Mouse (Mus musculus): Measurements from ENCODE around the gene Abhd17c. TPM values are rescaled to one million over a fixed set of nuclear protein-coding genes. Genes with fewer than 3 reads are reported as not detected.
"Not testable (repeated sequence)": the region's sequence is repeated elsewhere in the genome, so short reads cannot be mapped to it uniquely, and the experiment has no call there.

Abhd17c gene
- polyA plus RNA-seq (2016; fragmentation: Nextera tagmentation; extraction: Ambion mirVana): 52.9 and 74.1 TPM in 2 replicates

DNA sequence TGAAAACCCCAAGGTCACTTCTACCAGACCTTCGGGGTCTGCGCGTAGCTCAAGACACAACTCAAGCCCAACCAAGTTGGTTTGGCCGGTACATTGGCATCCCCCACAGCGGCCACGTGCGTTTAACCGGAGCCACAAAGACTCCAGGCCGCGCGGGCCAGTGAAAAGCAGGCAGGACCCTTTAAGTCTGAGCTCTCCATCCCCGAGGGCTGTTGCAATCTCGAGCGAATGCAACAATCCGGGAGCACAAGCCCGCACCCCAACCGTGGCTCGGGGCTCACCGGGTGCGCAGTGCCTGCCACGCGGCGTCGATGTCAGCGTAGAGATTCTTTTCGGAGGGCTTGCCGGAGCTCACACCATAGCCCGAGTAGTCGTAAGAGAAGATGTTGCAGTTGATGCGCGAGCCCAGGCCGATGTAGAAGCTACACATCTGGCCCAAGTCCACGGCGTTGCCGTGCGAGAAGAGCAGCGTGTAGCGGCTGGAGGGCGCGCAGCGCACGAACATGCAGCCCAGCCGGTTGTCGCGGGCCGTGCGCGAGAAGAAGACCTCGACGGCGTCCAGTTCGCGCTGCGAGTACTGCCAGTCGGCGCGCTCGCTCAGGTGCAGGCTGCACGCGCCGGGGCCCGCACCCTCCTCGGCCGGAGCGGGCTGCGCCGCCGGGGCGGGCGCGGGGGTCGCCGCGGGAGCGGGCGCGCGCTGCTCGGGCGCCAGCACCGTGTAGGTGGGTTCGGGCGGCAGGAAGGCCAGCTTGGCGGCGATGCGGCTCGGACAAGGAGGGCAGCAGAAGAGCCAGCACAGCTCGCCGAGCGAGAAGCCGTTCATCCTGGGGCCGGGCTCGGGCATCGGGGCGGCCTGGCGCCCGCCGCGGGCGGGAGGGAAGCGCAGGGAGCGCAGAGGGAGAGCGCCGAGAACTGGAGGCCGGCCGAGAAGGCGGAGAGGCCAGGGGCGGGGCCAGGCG is at the start of gene Abhd17c:
Gene Abhd17c, minus strand, starts transcription at position 893 of the 959 bp plus-strand sequence.
- Histone ChIP-seq H3K27ac (peak within 1 kb of the TSS; percentile 93), H3K4me3 (replicated peaks) (peak within 1 kb of the TSS; percentile 91), H3K4me1 (replicated peaks) (peaks cover 20% of the 10 kb centered on the region), H3K4me2 (peak within 1 kb of the TSS; percentile 93), H3K36me3 (0 out of 2 replicates have a peak, but pooled peaks cover 7% of the 10 kb centered on the region), H3K9me3 (no peaks in the 10 kb centered on the region), H3K27me3 (no peaks in the 10 kb centered on the region), H3K9ac (replicated peaks) (peak within 1 kb of the TSS; percentile 94)
- ATAC-seq (ENCODE audit: insufficient number of reproducible peaks, insufficient read depth, low FRiP score, low TSS enrichment, low read depth): peak; percentile 49
- WGBS: 1% methylated on average over 96 of the region's 109 CpGs

DNA sequence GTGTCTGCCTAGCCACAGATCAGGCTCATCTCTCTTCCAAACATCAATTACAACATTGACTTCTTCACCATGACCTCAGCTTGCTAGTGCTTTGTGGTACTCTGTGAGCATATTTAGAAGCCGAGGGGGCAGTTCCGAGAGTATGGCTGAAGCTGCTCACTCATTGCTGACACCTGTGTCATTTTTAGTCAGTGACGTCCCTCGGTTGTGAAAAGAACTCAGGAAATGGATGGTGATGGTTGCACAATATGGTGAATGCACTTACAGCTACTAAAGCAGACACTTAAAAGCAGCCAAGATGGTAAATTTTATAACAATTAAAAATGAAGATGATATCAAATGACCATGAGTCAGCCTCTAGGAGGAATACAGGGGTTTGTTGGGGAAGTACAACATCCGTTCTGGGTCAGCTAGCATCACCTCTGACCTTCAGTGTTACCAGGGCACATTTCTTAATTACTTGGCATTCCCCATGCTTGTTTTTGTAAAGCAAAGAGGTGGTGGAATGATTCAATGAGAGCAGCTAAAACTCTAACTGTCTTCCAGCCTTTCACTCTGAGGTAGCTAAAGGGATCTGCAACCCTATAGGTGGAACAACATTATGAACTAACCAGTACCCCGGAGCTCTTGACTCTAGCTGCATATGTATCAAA is 45.6 kb upstream of the Abhd17c start:
- H3K36me3 ChIP-seq: no peaks in the 10 kb centered on the region
- no peaks in the 10 kb centered on the region for H3K9me3 ChIP-seq
- no peak for ATAC-seq (ENCODE audit: insufficient number of reproducible peaks, insufficient read depth, low FRiP score, low TSS enrichment, low read depth)
- H3K4me1 ChIP-seq (replicated peaks): no peaks in the 10 kb centered on the region
- 79% methylated on average over 6 of the region's 6 CpGs for WGBS
- H3K27ac ChIP-seq: no peak overlapping the region
- no peak overlapping the region for H3K4me3 ChIP-seq (replicated peaks)
- no peak overlapping the region for H3K4me2 ChIP-seq
- no peak overlapping the region for H3K9ac ChIP-seq (replicated peaks)
- H3K27me3 ChIP-seq: no peaks in the 10 kb centered on the region

DNA sequence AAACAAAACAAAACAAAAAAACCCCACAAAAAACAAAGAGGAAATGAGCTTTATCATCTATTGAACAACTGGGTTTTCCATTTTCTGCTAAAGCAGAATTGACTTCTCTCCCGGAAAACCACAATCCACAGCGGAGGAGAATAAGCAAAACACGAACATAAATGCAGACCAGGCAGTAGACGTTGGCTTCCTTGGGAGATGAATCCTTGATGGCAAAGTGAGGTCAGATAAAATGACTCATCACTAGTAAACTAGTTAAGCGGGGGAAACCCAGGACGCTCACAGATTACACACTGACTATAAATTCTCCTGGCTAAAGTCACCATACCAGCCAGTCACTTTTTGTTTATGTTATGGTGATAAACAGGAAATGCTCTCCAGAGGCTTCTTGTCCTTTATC is 44.5 kb upstream of the Abhd17c start:
- Histone ChIP-seq H3K27ac (no peak overlapping the region), H3K4me3 (replicated peaks) (no peak overlapping the region), H3K4me1 (replicated peaks) (no peaks in the 10 kb centered on the region), H3K9ac (replicated peaks) (no peak overlapping the region), H3K4me2 (no peak overlapping the region), H3K36me3 (no peaks in the 10 kb centered on the region), H3K27me3 (no peaks in the 10 kb centered on the region), H3K9me3 (no peaks in the 10 kb centered on the region)
- ATAC-seq (ENCODE audit: insufficient number of reproducible peaks, insufficient read depth, low FRiP score, low TSS enrichment, low read depth): no peak
- 82% methylated on average over 6 of the region's 6 CpGs for WGBS

DNA sequence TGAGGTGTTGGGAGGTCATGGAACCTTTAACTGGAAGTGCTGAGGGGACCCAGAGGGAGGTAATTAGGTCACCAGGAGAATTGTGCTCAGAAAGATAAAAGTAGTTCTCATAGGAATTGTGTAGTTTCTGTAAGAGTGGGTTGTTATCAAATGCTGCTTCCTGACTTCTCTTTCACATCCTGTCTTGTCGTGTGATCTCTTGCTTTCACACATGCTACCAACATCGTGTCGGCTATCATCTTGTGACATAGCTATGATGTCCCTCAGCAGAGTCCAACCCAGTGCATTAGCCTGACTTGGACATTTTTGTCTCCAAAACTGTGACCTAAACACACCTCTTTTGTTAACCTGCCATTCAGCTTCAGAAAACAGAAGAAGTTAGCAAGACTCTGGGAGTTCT is 40.6 kb upstream of the Abhd17c start:
- no peak for ATAC-seq (ENCODE audit: insufficient number of reproducible peaks, insufficient read depth, low FRiP score, low TSS enrichment, low read depth)
- H3K4me1 ChIP-seq (replicated peaks): no peaks in the 10 kb centered on the region
- no peak overlapping the region for H3K4me3 ChIP-seq (replicated peaks)
- 90% methylated on average over 3 of the region's 3 CpGs for WGBS
- no peak overlapping the region for H3K4me2 ChIP-seq
- no peaks in the 10 kb centered on the region for H3K27me3 ChIP-seq
- H3K9ac ChIP-seq (replicated peaks): no peak overlapping the region
- H3K27ac ChIP-seq: no peak overlapping the region
- H3K36me3 ChIP-seq: no peaks in the 10 kb centered on the region
- H3K9me3 ChIP-seq: no peaks in the 10 kb centered on the region

DNA sequence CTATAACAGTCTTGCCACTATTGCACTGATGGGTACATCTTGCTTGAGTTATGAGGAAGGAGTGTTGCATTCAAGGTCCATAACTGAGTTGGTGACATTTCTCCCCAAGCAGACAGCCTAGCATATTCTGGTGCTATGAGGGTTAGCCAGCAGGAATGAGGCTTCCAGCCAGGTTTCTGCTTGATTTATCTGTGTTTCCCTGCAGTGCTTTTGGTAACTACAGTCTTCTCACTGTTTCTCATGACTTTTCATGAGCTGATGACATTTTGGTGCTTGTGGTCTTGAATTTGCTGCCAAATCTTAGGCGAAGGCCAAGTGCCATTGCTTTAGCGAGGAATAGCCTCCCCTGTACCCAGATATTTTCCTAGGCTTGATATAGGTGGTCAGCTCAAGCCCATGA is 39.8 kb upstream of the Abhd17c start:
- Histone ChIP-seq H3K9ac (replicated peaks) (no peak overlapping the region), H3K36me3 (no peaks in the 10 kb centered on the region), H3K27me3 (no peaks in the 10 kb centered on the region), H3K4me2 (no peak overlapping the region), H3K9me3 (no peaks in the 10 kb centered on the region), H3K27ac (no peak overlapping the region), H3K4me1 (replicated peaks) (no peaks in the 10 kb centered on the region), H3K4me3 (replicated peaks) (no peak overlapping the region)
- ATAC-seq (ENCODE audit: insufficient number of reproducible peaks, insufficient read depth, low FRiP score, low TSS enrichment, low read depth): no peak
- WGBS: 93% methylated on average over 2 of the region's 2 CpGs

DNA sequence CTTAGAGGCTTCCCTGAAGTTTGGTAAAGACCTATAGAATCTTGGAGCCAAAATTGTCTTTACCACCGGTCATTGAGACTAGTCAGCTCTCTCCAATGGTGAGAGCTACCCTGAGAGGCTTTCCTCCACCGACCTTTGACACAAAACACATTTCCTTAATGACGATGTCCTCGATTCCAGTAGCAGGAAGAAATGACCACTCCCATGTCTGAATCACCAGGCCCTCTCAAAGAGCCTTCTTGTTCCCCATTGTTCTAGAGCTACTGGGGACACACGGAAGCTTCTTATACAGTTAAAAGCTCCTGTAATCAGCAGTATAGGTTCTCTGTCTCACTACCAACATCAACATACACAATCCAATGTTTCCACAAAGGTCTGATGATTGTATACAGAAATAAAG is 36.5 kb upstream of the Abhd17c start:
- 75% methylated on average over 5 of the region's 5 CpGs for WGBS
- Histone ChIP-seq H3K27ac (no peak overlapping the region), H3K4me2 (no peak overlapping the region), H3K9ac (replicated peaks) (no peak overlapping the region), H3K4me1 (replicated peaks) (no peaks in the 10 kb centered on the region), H3K9me3 (no peaks in the 10 kb centered on the region), H3K36me3 (no peaks in the 10 kb centered on the region), H3K27me3 (no peaks in the 10 kb centered on the region), H3K4me3 (replicated peaks) (no peak overlapping the region)
- ATAC-seq (ENCODE audit: insufficient number of reproducible peaks, insufficient read depth, low FRiP score, low TSS enrichment, low read depth): no peak

DNA sequence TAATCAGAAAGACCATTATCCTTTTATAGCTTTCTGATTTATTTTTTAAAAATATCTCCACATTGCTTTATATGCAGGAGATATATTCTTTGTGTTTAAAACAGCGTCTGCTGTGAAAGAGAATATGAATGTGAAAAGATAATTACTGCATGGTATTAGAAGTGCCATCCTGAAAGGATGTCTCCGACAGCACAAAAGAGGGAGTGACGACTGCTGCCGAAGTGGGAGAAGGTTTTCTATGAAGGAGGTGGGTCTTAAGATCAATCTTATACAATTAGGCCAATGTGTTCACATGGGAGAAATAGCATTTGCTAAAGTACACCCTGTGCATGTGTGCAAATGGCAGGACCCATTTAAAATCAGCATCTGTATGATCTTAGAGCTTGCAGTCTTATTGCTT is 33.5 kb upstream of the Abhd17c start:
- Histone ChIP-seq H3K9me3 (no peaks in the 10 kb centered on the region), H3K4me3 (replicated peaks) (no peak overlapping the region), H3K9ac (replicated peaks) (no peak overlapping the region), H3K27ac (no peak overlapping the region), H3K4me2 (no peak overlapping the region), H3K36me3 (no peaks in the 10 kb centered on the region), H3K27me3 (no peaks in the 10 kb centered on the region), H3K4me1 (replicated peaks) (no peaks in the 10 kb centered on the region)
- WGBS: 85% methylated on average over 4 of the region's 4 CpGs
- ATAC-seq (ENCODE audit: insufficient number of reproducible peaks, insufficient read depth, low FRiP score, low TSS enrichment, low read depth): no peak

DNA sequence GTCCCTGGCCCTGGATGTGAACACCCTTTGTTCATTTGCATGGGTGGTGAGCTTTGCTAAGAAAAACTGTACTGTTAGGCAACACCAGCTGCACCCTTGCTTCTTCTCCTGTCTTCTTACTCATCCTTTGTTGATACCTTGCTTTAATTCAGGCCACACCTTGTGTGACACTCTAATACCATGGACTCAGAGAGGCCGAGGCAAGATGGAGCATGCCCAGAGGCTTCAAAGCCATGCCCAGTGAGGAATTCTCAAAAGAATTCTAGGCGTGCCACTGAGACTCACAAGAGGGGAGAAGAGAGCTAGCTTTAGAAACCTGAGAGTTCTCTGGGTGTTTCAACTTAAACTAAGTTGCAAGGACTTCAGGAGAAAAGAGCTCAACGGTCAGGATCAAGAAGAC is 33.0 kb upstream of the Abhd17c start:
- ATAC-seq (ENCODE audit: insufficient number of reproducible peaks, insufficient read depth, low FRiP score, low TSS enrichment, low read depth): no peak
- H3K4me3 ChIP-seq (replicated peaks): no peak overlapping the region

DNA sequence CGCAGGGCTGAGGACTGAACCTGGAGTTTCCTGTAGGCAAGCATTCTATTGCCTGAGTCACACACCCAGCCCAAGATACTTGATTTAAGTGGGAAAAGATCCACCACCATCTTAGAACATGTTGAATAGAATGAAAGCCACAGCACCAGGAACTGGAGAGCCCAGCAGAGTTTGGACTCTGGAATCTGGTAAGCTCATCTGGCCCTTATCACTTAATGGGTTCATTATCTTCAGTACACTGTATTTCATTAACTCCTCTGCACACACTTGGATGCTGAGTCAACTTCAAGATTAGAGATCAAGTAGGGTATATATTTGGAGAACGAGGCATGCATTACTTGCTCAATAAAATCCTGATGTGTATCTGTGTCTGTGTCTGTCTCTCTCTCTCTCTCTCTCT is 27.1 kb upstream of the Abhd17c start:
- not testable (repeated sequence) for H3K9ac ChIP-seq (replicated peaks); H3K36me3 ChIP-seq; H3K27ac ChIP-seq; H3K4me2 ChIP-seq; H3K4me3 ChIP-seq (replicated peaks); ATAC-seq (ENCODE audit: insufficient number of reproducible peaks, insufficient read depth, low FRiP score, low TSS enrichment, low read depth); H3K9me3 ChIP-seq; H3K4me1 ChIP-seq (replicated peaks); H3K27me3 ChIP-seq
- 88% methylated on average over 2 of the region's 2 CpGs for WGBS

More for the DNA sequence above, 33.0 kb upstream of the Abhd17c start:
- Histone ChIP-seq H3K4me2 (no peak overlapping the region), H3K4me1 (replicated peaks) (no peaks in the 10 kb centered on the region), H3K36me3 (no peaks in the 10 kb centered on the region), H3K27me3 (no peaks in the 10 kb centered on the region), H3K9me3 (no peaks in the 10 kb centered on the region), H3K27ac (no peak overlapping the region), H3K9ac (replicated peaks) (no peak overlapping the region)
- WGBS: 72% methylated on average over 3 of the region's 3 CpGs

DNA sequence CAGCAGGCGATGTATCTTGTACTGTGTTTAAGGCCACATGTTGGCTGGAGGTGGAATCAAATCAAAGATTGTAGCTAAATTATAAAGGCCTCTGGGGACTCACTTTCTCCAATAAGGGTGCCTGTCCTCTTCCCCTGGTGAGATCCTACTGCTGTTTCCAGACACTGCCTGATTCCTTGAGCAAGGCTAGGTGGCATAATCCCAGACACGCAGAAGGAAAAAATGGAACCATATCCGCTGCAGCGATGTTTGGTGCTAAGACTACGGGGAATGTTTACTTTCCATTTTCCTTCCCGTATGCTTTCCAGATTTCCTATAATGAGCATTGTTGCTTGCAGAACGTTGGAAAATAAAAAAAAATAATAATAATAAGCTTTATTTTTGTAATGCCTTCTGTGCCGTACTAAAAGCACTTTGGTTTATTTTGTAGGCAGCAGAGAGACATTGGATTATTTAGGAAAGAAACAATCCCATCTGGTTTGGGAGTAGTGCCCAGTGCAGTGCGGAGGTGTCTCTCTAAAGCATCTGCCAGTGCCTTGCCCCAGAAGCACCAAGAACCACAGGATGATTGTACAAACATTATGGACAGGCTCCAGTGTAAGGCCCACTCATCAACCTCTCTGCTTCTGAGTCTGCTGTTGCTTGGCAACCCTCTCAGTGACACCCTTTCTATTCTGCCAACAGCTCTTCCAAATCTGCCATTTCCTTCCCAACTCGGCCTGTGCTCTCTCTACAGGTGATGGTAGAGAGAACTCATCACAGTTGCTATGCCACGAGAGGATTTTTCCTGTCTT is 23.2 kb upstream of the Abhd17c start:
- H3K4me2 ChIP-seq: no peak overlapping the region
- ATAC-seq (ENCODE audit: insufficient number of reproducible peaks, insufficient read depth, low FRiP score, low TSS enrichment, low read depth): no peak
- no peaks in the 10 kb centered on the region for H3K4me1 ChIP-seq (replicated peaks)
- no peaks in the 10 kb centered on the region for H3K27me3 ChIP-seq
- no peak overlapping the region for H3K27ac ChIP-seq
- H3K36me3 ChIP-seq: no peaks in the 10 kb centered on the region
- no peaks in the 10 kb centered on the region for H3K9me3 ChIP-seq
- no peak overlapping the region for H3K4me3 ChIP-seq (replicated peaks)
- WGBS: 84% methylated on average over 11 of the region's 11 CpGs
- no peak overlapping the region for H3K9ac ChIP-seq (replicated peaks)

DNA sequence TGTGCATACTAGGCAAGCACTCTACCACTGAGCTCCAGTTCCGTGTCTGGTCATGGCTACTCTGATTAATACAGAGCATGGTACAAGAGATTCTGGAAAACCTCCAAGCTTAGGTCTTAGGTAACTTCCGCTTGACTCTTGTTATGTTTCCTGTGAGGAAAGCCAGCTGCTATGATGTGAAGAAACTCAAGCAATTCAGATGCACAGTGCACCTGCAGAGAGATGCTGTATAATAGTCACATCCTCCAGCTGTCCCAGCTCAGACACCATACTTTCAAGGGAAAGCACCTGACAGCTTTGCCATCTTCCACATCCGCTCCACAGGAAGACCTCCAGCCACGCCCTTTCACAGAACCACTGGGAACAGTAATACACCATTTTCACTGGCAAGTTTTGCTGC is 21.7 kb upstream of the Abhd17c start:
- H3K36me3 ChIP-seq: no peaks in the 10 kb centered on the region
- 92% methylated on average over 4 of the region's 4 CpGs for WGBS
- H3K4me3 ChIP-seq (replicated peaks): no peak overlapping the region
- no peaks in the 10 kb centered on the region for H3K4me1 ChIP-seq (replicated peaks)
- no peak overlapping the region for H3K4me2 ChIP-seq
- H3K9ac ChIP-seq (replicated peaks): no peak overlapping the region
- no peaks in the 10 kb centered on the region for H3K9me3 ChIP-seq
- H3K27ac ChIP-seq: no peak overlapping the region
- H3K27me3 ChIP-seq: no peaks in the 10 kb centered on the region
- no peak for ATAC-seq (ENCODE audit: insufficient number of reproducible peaks, insufficient read depth, low FRiP score, low TSS enrichment, low read depth)

Data from limb, embryonic 12.5 days (tissue).